Mouse (Mus musculus): ENCODE measurements around the gene Insl6. TPM values are rescaled to one million over a fixed set of nuclear protein-coding genes. Genes with fewer than 3 reads are reported as not detected.

The Insl6 gene
- total RNA-seq, 2 experiments from 2014 or later = 0.54 TPM; not detected in 1

DNA sequence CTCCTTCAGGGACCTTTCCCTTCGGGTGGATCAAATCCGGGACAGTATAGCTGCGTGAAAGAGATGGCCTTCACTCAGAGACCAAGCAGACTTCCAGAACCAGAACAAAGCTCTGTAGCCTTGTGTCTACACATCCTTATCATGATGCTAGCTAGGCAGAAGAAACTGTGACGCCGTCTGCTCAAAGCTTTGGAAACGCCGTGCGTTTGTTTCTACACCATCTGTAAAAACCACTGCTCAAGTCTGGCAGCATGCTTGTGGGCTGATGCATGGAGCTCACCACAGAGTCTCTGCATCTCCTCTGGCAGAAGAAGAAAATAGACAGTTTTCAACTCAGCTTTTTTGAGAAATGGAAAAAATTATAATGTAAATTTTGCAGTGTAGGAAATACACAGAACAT lies 13.4 kb downstream of the Insl6 start:
- no peak for DNase-seq (ENCODE audit: extremely low spot score in 1 of 2, low spot score in 2 of 2)
- no peak for TF ChIP-seq CTCF (IDR thresholded peaks at IDR 0.05)
- intact Hi-C loops (cut with DNase I) = no loop called here
- H3K27ac ChIP-seq = no peak overlapping the region
- H3K4me3 ChIP-seq = no peak overlapping the region

DNA sequence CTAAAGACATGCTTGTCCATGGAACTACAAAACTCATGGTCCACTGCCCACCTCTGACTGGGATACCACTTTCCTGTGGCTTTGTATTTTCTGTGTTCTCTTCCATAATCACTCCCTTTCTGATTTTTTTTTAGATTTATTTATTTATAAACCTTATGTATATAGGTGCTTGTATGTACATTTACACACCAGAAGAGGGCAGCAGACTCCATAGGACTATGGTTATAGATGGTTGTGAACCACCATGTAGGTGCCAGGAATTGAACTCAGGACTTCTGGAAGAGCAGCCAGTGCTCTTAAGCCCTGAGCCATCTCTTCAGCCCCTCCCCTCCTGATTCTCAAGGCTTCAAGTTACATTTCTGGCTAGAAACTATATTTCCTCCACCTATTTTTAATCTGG lies 16.3 kb downstream of the Insl6 start:
- TF ChIP-seq CTCF (IDR thresholded peaks at IDR 0.05) = peak; percentile 30
- Histone ChIP-seq H3K4me3 (no peak overlapping the region), H3K27ac (no peak overlapping the region)
- intact Hi-C loops (cut with DNase I) = loop anchor here (5.0 kb wide), 1 partner anchor 43 kb away; no protein-coding TSS in a partner anchor
- DNase-seq (ENCODE audit: extremely low spot score in 1 of 2, low spot score in 2 of 2) = no peak

DNA sequence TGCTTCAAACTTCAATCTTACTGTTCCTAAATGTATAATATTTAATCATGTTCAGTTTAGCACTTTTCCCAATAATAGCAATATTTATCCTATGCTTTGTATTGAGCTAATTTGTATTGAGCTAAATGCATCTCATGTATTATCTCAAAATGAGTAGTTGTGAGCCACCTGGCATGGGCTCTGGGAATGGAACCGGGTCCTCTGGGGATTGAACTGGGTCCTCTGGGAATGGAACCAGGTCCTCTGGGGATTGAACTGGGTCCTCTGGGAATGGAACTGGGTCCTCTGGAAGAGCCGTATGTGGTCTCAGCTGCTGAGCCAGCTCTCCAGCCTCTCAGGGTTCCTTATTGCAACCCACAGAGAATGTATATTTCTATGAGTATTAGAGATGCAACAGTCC lies 23.0 kb downstream of the Insl6 start:
- DNase-seq (ENCODE audit: extremely low spot score in 1 of 2, low spot score in 2 of 2) = no peak
- Histone ChIP-seq H3K27ac (no peak overlapping the region), H3K4me3 (no peak overlapping the region)
- TF ChIP-seq CTCF (IDR thresholded peaks at IDR 0.05) = no peak
- intact Hi-C loops (cut with DNase I) = no loop called here

DNA sequence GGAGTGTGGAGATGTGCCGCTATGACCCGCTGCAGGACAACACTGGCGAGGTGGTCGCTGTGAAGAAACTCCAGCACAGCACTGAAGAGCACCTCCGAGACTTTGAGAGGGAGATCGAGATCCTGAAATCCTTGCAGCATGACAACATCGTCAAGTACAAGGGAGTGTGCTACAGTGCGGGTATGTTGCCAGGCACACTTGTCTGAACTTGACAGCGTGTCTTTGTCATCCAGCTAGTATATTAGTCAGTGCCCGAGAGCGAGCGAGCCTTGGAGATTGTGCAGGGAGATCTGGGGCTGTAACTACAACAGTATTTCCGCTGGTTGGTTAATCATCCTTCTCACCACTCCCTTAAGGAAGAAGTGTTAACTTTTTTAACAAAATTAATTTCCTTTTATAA lies 24.2 kb downstream of the Insl6 start:
- Histone ChIP-seq H3K27ac (no peak overlapping the region), H3K4me3 (no peak overlapping the region)
- no peak for DNase-seq (ENCODE audit: extremely low spot score in 1 of 2, low spot score in 2 of 2)
- TF ChIP-seq CTCF (IDR thresholded peaks at IDR 0.05) = no peak
- intact Hi-C loops (cut with DNase I) = no loop called here

DNA sequence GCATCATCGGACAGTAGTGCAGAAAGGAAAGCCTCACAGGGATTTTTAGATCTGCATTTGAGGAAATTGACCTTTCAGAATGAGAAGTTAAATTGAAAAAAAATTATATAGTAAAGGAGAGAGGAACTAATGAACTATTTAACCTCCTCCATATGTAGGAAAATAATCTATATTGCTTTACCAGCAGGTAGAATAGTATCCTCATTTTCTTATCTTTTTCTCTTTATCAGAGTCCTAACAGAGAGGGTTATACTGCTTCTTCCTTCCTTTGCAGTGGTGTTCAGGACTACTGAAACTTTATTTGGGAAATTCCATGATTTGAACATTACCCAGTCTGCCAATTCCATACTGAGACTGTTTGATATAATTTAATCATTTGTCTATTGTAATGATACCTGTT lies 27.8 kb downstream of the Insl6 start:
- TF ChIP-seq CTCF (IDR thresholded peaks at IDR 0.05) = no peak
- intact Hi-C loops (cut with DNase I) = no loop called here
- DNase-seq (ENCODE audit: extremely low spot score in 1 of 2, low spot score in 2 of 2) = no peak

DNA sequence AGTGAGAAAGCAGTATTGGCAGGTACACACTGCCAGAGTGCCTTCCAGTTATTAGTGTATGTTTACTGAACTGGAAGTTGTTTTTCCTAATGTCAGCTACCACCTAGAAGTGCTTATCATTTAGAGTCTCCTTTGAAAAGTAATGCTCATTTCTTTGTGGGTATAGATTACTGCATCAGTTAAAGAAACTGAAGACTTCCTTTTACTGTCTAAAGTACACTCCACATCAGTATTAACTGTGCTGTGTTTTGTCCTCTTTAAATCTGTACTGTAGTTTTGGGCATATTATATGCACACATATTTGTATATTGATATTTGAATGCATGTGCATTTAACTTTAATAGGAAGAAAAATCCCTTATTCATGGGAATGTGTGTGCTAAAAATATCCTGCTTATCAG lies 29.0 kb downstream of the Insl6 start:
- no peak for TF ChIP-seq CTCF (IDR thresholded peaks at IDR 0.05)
- intact Hi-C loops (cut with DNase I) = no loop called here
- H3K27ac ChIP-seq = no peak overlapping the region
- no peak for DNase-seq (ENCODE audit: extremely low spot score in 1 of 2, low spot score in 2 of 2)
- H3K4me3 ChIP-seq = no peak overlapping the region

More for the DNA sequence above, 27.8 kb downstream of the Insl6 start:
- no peak overlapping the region for H3K27ac ChIP-seq
- H3K4me3 ChIP-seq = no peak overlapping the region

DNA sequence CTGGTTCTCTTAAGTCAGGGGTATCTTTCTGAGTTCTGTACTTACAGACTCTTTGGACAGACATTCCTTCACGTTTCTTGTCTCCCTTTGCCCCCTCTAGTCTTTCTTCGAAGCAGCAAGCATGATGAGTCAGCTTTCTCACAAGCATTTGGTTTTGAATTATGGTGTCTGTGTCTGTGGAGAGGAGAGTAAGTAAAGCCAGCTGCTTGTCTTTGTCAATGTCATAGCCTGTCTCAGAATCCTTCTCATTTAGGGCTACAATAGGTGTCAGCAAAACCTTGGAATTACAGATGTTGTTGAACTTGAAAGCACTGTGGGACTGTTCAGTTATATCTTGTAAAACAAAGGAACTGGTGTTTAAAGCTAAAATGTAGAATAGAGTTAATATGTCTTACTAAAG lies 30.4 kb downstream of the Insl6 start:
- no peak for DNase-seq (ENCODE audit: extremely low spot score in 1 of 2, low spot score in 2 of 2)
- intact Hi-C loops (cut with DNase I) = no loop called here
- Histone ChIP-seq H3K27ac (no peak overlapping the region), H3K4me3 (no peak overlapping the region)
- no peak for TF ChIP-seq CTCF (IDR thresholded peaks at IDR 0.05)

DNA sequence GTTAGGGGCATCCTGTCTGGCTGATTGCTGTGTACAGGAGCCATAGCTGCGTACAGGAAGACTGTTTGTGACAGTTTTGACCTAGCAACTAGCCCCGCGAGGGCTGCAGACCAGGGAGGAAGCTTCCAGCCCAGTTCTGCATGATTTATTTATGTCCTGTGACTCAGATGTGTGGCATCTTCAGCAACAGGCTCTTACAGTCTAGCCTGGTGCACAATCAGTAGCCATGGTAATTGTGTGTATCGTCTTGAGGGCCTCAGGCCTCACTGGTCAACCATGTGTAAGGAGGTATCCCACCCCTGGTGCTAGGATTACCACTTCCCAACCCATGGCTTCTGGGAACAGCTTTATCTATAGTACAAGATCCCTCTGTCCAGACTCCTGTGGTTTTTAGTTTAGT lies 32.6 kb downstream of the Insl6 start:
- DNase-seq (ENCODE audit: extremely low spot score in 1 of 2, low spot score in 2 of 2) = no peak
- no peak overlapping the region for H3K27ac ChIP-seq
- H3K4me3 ChIP-seq = no peak overlapping the region
- TF ChIP-seq CTCF (IDR thresholded peaks at IDR 0.05) = no peak
- intact Hi-C loops (cut with DNase I) = no loop called here

DNA sequence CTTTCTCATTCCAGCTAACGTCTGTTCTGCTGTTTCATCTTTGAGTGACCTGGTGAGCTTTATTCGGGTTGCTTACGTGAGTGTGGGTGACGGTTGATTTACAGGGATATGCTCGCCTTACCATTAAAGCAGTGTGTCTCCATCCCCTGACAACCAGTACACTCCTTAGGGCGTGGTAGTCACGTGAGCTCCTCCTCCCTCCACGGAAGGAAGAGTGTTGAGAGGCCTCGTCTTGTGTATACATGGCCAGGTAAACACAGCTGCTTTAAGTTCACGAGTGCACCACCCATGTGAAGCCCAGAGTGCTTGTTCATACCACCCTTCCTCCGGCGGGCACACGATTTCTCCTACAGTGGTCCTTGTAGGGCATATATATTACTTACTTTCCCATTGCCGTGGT lies 33.6 kb downstream of the Insl6 start:
- intact Hi-C loops (cut with DNase I) = no loop called here
- no peak for TF ChIP-seq CTCF (IDR thresholded peaks at IDR 0.05)
- no peak for DNase-seq (ENCODE audit: extremely low spot score in 1 of 2, low spot score in 2 of 2)
- no peak overlapping the region for H3K27ac ChIP-seq
- H3K4me3 ChIP-seq = no peak overlapping the region

DNA sequence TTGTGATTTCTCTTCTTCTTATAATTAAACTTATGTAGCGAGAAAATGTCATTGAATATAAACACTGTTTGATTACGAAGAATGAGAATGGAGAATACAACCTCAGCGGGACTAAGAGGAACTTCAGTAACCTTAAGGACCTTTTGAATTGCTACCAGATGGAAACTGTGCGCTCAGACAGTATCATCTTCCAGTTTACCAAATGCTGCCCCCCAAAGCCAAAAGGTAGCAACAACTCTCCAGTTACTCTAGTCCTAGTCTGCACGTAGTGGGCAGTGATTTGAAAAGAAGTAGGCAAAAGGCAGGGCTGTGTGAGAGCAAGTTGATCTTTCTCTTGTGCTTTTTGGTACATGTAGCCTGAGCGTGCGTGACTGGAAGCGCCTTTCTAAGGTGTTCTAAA lies 37.3 kb downstream of the Insl6 start:
- H3K27ac ChIP-seq = no peak overlapping the region
- intact Hi-C loops (cut with DNase I) = no loop called here
- TF ChIP-seq CTCF (IDR thresholded peaks at IDR 0.05) = no peak; the same call in 1 of the 2 replicates
- DNase-seq (ENCODE audit: extremely low spot score in 1 of 2, low spot score in 2 of 2) = no peak
- H3K4me3 ChIP-seq = no peak overlapping the region

DNA sequence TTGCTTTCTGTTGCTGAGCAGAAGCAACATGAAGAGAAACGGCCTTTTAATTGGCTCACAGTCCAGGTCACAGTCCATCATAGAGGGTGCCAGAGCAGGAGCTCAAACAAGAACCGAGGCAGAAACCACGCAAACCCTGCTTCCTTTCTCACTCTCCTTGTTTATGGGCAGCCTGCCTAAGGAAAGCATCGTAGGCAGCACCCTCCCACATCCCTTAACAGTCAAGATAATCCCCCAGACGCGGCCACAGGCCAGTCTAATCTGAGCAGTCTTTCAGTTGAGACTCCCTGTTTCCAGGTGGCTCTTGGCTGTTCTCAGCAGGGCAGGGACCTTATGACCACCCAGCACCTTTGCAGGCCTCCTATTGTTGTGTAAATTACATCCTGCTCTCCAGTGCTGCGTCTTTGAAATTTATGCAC lies 39.7 kb downstream of the Insl6 start:
- no peak overlapping the region for H3K4me3 ChIP-seq
- H3K27ac ChIP-seq = no peak overlapping the region; the same call in 1 of the 2 replicates
- no peak for TF ChIP-seq CTCF (IDR thresholded peaks at IDR 0.05)
- DNase-seq (ENCODE audit: extremely low spot score in 1 of 2, low spot score in 2 of 2) = peak in 1 of 2 experiments; percentile 34
- intact Hi-C loops (cut with DNase I) = no loop called here

DNA sequence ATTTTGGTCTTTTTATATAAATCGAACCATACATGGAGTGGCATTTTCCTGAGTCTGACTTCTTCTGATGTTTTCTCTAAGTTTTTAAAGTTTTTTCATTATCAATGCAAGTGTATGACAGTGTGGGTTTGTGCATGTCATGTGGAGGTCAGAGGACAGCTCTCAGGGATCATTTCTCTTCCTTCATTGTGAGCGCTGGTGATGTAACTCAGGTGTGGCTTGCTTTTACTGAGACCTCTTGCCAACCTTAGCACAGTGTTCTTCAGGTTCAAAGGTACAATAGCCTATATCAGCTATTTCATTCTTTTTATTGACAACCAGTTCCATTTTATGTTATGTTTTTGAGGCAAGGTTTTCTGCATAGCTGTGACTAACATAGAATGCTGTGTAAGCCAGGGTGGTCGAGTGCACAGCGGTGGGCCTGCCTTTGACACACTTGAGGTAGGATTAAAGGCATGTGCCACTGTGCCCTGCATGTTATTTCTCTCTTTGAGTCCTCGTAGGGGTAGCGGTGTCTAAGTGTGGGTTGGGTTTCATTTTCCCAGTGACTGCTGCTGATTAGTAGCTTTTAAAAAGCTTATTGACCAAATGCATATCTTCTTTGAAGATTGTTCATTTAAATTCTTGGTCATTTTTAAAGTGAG lies 46.1 kb downstream of the Insl6 start:
- no peak for TF ChIP-seq CTCF (IDR thresholded peaks at IDR 0.05)
- no peak overlapping the region for H3K4me3 ChIP-seq
- no peak for DNase-seq (ENCODE audit: extremely low spot score in 1 of 2, low spot score in 2 of 2)
- no peak overlapping the region for H3K27ac ChIP-seq
- intact Hi-C loops (cut with DNase I) = no loop called here

DNA sequence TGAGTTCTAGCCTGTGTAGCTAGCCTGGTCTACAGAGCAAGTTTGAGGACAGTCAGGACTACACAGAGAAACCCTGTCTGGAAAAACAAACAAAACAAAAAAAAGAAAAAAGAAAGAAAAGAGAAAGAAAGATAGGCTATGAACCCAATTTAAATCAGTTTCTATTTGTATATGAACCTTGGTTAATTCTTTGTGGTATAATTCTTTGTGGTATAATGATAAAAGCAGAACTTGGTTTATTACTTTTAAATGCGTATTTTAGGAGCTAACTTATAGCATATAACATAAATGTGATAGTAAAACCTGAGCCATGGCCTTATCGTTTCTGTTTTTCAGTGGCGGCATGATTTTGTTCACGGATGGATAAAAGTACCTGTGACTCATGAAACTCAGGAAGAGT lies 48.7 kb downstream of the Insl6 start:
- Histone ChIP-seq H3K4me3 (no peak overlapping the region), H3K27ac (no peak overlapping the region)
- intact Hi-C loops (cut with DNase I) = no loop called here
- no peak for DNase-seq (ENCODE audit: extremely low spot score in 1 of 2, low spot score in 2 of 2)
- no peak for TF ChIP-seq CTCF (IDR thresholded peaks at IDR 0.05)

Measured in left cerebral cortex, adult 2 months (tissue).